Mouse (Mus musculus): ENCODE results near the gene Pcna.

DNA sequence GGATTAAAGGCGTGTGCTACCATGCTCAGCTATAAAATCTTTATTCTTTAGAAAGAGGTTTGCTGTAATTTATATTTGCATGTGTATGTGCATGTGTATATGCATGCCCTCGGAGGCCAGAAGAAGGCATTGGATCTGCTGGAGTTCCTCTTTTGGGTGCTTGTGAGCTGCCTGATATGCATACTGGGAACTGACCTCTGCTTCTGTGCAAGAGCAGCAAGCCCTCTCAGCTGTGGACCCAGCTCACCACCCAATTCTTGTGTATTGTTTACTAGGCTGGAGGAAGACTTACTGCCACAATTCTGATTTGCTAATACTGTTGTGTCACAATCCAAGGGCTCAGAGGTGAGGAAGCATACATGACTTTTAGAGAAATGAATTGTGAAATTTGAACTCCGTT, 13.0 kb upstream of the Pcna start:
- TF ChIP-seq CTCF (IDR thresholded peaks at IDR 0.05; ENCODE audit: low read depth, low read length) (no peak), GATA1 (IDR thresholded peaks at IDR 0.05; ENCODE audit: borderline replicate concordance, low read length) (no peak)

All from G1E (cell line).